Mouse (Mus musculus) urinary bladder, postnatal 14 days (tissue): Measurements from ENCODE around the gene Gm9958.

ENCODE experiments used
- DNase-seq: peaks from one replicate; pipeline ENCODE4 v3.0.0; 2021; ENCODE audit warnings: low spot score

Gm9958 gene

GRCm38 (mm10) chr5:90367067-90367303 lies at the start of gene Gm9958:
Gene Gm9958, plus strand, starts transcription at chr5:90367204.
- DNase-seq, result no peak

- no peak for DNase-seq
Measured at GRCm38 (mm10) chr5:90331071-90331470, 35.9 kb upstream of the Gm9958 start.

GRCm38 (mm10) chr5:90332478-90332877 lies 34.5 kb upstream of the Gm9958 start:
- DNase-seq, result no peak

GRCm38 (mm10) chr5:90338177-90339091 lies 28.6 kb upstream of the Gm9958 start:
- DNase-seq, result no peak

- DNase-seq, result peak; percentile 58
Measured at GRCm38 (mm10) chr5:90339129-90339952, 27.7 kb upstream of the Gm9958 start.

- DNase-seq, result no peak
Measured at GRCm38 (mm10) chr5:90339953-90340343, 27.1 kb upstream of the Gm9958 start.

GRCm38 (mm10) chr5:90340847-90341246 lies 26.2 kb upstream of the Gm9958 start:
- no peak for DNase-seq

GRCm38 (mm10) chr5:90346877-90347276 lies 20.1 kb upstream of the Gm9958 start:
- DNase-seq, result no peak

- DNase-seq, result no peak
Measured at GRCm38 (mm10) chr5:90353552-90354317, 13.3 kb upstream of the Gm9958 start.

- DNase-seq, result no peak
Measured at GRCm38 (mm10) chr5:90355824-90356223, 11.2 kb upstream of the Gm9958 start.

GRCm38 (mm10) chr5:90364526-90364925 lies 2.5 kb upstream of the Gm9958 start:
- peak; percentile 83 for DNase-seq

- peak; percentile 44 for DNase-seq
Measured at GRCm38 (mm10) chr5:90365141-90365951, 1.7 kb upstream of the Gm9958 start.

GRCm38 (mm10) chr5:90366121-90367066 lies 610 bp upstream of the Gm9958 start, which contains the start of gene Ankrd17:
Gene Ankrd17, minus strand, starts transcription at chr5:90366577.
- peak; percentile 91 for DNase-seq

GRCm38 (mm10) chr5:90370401-90370800 lies 3.4 kb downstream of the Gm9958 start:
- no peak for DNase-seq

- no peak for DNase-seq
Measured at GRCm38 (mm10) chr5:90373708-90374107, 6.7 kb downstream of the Gm9958 start.

GRCm38 (mm10) chr5:90381458-90381857 lies 14.5 kb downstream of the Gm9958 start:
- DNase-seq, result no peak

GRCm38 (mm10) chr5:90383080-90383479 lies 16.1 kb downstream of the Gm9958 start:
- DNase-seq, result no peak

- no peak for DNase-seq
Measured at GRCm38 (mm10) chr5:90393764-90394163, 26.8 kb downstream of the Gm9958 start.

GRCm38 (mm10) chr5:90394322-90394721 lies 27.3 kb downstream of the Gm9958 start:
- DNase-seq, result no peak

GRCm38 (mm10) chr5:90396817-90397216 lies 29.8 kb downstream of the Gm9958 start:
- DNase-seq, result no peak
